Mouse (Mus musculus) activated CD4-positive, CD25-positive, alpha-beta regulatory T cell, adult 4 months (primary cell): Measurements from ENCODE around the gene Nr2e1. TPM values are rescaled to one million over a fixed set of nuclear protein-coding genes. Genes with fewer than 3 reads are reported as not detected.

ENCODE experiments used
- ATAC-seq: one replicate; pipeline ENCODE4 v1.8.0; 2017
- polyA plus RNA-seq, 2 experiments: library from polyadenylated mRNA; unstranded; fragments of 100-300 nt; shearing (Covaris generic); gene quantifications; one replicate each; pipeline ENCODE4 v1.2.1; 2017

Nr2e1 gene
- polyA plus RNA-seq, 2 experiments from 2014 or later: not detected

GRCm38 (mm10) chr10:42587961-42588750 lies 4.7 kb upstream of the Nr2e1 start:
- ATAC-seq: no peak

- ATAC-seq: no peak
These were observed 2.3 kb upstream of the Nr2e1 start for GRCm38 (mm10) chr10:42585596-42586305.

- no peak for ATAC-seq
These were observed 1.7 kb upstream of the Nr2e1 start for GRCm38 (mm10) chr10:42585156-42585555.

- ATAC-seq: no peak
These were observed 1.1 kb upstream of the Nr2e1 start for GRCm38 (mm10) chr10:42584436-42584983.

GRCm38 (mm10) chr10:42583902-42584435 lies 537 bp upstream of the Nr2e1 start:
- no peak for ATAC-seq

GRCm38 (mm10) chr10:42582566-42583110 lies 794 bp downstream of the Nr2e1 start:
- no peak for ATAC-seq

- no peak for ATAC-seq
These were observed 1.5 kb downstream of the Nr2e1 start for GRCm38 (mm10) chr10:42581694-42582565.

GRCm38 (mm10) chr10:42580951-42581277 lies 2.5 kb downstream of the Nr2e1 start:
- no peak for ATAC-seq

- no peak for ATAC-seq
These were observed 3.1 kb downstream of the Nr2e1 start for GRCm38 (mm10) chr10:42580131-42580950.

- no peak for ATAC-seq
These were observed 3.8 kb downstream of the Nr2e1 start for GRCm38 (mm10) chr10:42579475-42580130.

- ATAC-seq: no peak
These were observed 4.5 kb downstream of the Nr2e1 start for GRCm38 (mm10) chr10:42578698-42579474.

GRCm38 (mm10) chr10:42578281-42578675 lies 5.2 kb downstream of the Nr2e1 start:
- ATAC-seq: no peak

- no peak for ATAC-seq
These were observed 5.7 kb downstream of the Nr2e1 start for GRCm38 (mm10) chr10:42577525-42578280.

- no peak for ATAC-seq
These were observed 8.8 kb downstream of the Nr2e1 start for GRCm38 (mm10) chr10:42574639-42575038.

- ATAC-seq: no peak
These were observed 10.5 kb downstream of the Nr2e1 start for GRCm38 (mm10) chr10:42572971-42573370.

- ATAC-seq: no peak
These were observed 10.9 kb downstream of the Nr2e1 start for GRCm38 (mm10) chr10:42572567-42572966.

- ATAC-seq: no peak
These were observed 21.2 kb downstream of the Nr2e1 start for GRCm38 (mm10) chr10:42562272-42562671.

- no peak for ATAC-seq
These were observed 23.7 kb downstream of the Nr2e1 start for GRCm38 (mm10) chr10:42559581-42560200.

GRCm38 (mm10) chr10:42546507-42546906 lies 36.9 kb downstream of the Nr2e1 start:
- no peak for ATAC-seq
